Mouse (Mus musculus) small intestine, adult 2 months (tissue): Measurements from ENCODE around the gene Nt5c1b. TPM values are rescaled to one million over a fixed set of nuclear protein-coding genes. Genes with fewer than 3 reads are reported as not detected.

Experiments used
- H3K27ac ChIP-seq: fragments of 200-500 bp; 2 replicates; pipeline ENCODE4 v1.5.1; 2012; ENCODE audit warnings: low read depth, low read length, control low read depth, inconsistent platforms; ENCODE audit not compliant: insufficient read depth
- H3K27me3 ChIP-seq: fragments of 200-500 bp; 2 replicates; pipeline ENCODE4 v1.6.1; 2012; ENCODE audit warnings: mild to moderate bottlenecking, moderate library complexity, low read length, inconsistent platforms; ENCODE audit not compliant: control insufficient read depth, insufficient read depth
- H3K36me3 ChIP-seq: fragments of 200-500 bp; 2 replicates; pipeline ENCODE4 v1.6.1; 2012; ENCODE audit warnings: mild to moderate bottlenecking, low read length, control low read depth, inconsistent platforms; ENCODE audit not compliant: control insufficient read depth, insufficient read depth
- H3K4me1 ChIP-seq: fragments of 200-500 bp; 2 replicates; pipeline ENCODE4 v1.6.1; 2012; ENCODE audit warnings: low read length, inconsistent platforms, mixed read lengths; ENCODE audit not compliant: control insufficient read depth, insufficient read depth, insufficient read length
- H3K4me3 ChIP-seq: fragments of 200-500 bp; 2 replicates; pipeline ENCODE4 v1.5.1; 2012; ENCODE audit warnings: low read depth, mild to moderate bottlenecking, control low read depth, inconsistent platforms, low read length, moderate library complexity
- CTCF ChIP-seq: fragments of 200-500 bp; IDR thresholded peaks from 2 replicates; pipeline ENCODE4 v1.5.1; 2012; ENCODE audit warnings: low read depth, mild to moderate bottlenecking, control low read depth, inconsistent platforms, low read length, moderate library complexity, mixed read lengths; ENCODE audit not compliant: insufficient replicate concordance, insufficient read length; ENCODE audit errors: extremely low read depth
- POLR2A ChIP-seq: fragments of 200-500 bp; IDR thresholded peaks from 2 replicates; pipeline ENCODE4 v1.6.1; 2012; ENCODE audit warnings: low read depth, mild to moderate bottlenecking, control low read depth, inconsistent platforms, low read length, moderate library complexity
- WGBS: fragments of 180-500 bp; shearing (Covaris S2); methylation state at CpG from one replicate; pipeline ENCODE4 v1.1.7; 2018; 5-methylcytosine and 5-hydroxymethylcytosine counted together
- polyA plus RNA-seq: library from polyadenylated mRNA; depleted of rRNA; stranded (reverse); fragments of >200 nt; gene quantifications from 2 replicates; pipeline ENCODE4 v1.2.3, GENCODE M21; 2012

The Nt5c1b gene
- polyA plus RNA-seq, 1 experiment = not detected

DNA sequence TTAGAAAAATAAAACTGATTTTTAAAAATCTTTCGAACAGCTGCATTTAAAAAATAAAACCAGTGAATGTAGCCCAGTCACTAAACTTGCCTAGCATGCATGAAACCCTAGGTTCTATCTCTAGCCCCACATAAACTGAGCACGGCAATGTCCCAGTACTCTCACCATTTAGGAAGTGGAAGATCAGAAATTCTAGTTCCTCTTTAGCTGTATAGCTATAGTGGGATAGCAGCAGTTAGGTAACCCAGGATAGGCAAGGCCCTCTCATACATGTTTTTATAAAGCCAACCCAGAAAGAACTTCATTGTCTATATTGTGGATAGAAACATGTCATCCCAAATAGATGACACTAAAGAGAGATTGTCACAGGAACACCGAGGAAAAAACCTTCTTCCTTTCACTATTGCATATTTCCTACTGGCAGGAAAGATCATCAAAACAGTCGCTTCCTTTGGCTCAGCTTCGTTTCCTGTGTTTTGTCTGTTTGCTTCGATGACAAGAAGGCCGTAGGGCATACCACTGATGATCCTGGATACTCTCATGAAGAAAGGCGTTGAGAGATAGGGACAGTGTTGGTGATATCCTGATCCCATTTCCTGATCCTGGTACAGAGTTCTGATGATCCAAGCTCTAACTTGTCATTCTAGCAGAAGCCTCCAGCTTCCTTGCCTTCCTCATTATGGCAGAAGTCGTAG is 32.8 kb downstream of the Nt5c1b start:
- no peaks in the 10 kb centered on the region for H3K27me3 ChIP-seq
- no peaks in the 10 kb centered on the region for H3K4me1 ChIP-seq
- no peaks in the 10 kb centered on the region for H3K36me3 ChIP-seq
- TF ChIP-seq POLR2A (no peak), CTCF (no peak)
- no peak overlapping the region for H3K27ac ChIP-seq
- H3K4me3 ChIP-seq = no peak overlapping the region
- 82% methylated on average over 9 of the region's 9 CpGs for WGBS

DNA sequence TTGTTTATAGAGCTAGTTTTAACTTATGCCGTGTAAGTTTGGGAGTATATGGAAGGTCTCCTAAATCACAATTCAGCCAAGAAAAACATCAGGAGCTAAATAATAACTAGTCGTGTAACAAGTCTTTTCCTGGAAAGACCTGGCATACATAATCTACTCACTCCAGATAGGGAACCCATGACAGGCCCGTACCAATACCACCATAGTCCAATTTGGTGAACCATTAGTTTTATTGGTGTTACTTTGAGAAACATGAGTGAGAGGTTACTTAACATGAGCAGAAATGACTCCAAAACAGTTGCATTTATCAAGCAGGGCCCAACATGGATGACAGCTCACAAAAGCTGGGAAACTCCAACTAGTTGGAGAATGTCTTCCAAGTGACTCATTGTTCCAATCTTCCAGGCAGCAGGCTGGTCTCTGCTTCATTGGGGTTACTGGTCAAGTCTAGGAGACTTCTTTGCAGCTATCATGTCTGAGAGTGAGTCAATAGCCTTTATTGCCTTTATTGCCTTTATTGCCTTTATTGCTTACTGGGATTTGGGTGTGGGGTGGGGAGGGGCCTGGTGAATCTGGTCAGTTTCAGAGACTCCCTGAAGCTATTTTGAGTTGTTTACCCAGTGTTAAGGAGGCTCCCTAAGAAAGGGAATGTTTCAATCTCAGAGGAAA is 40.9 kb downstream of the Nt5c1b start:
- Histone ChIP-seq H3K4me3 (no peak overlapping the region), H3K27ac (no peak overlapping the region), H3K27me3 (no peaks in the 10 kb centered on the region), H3K36me3 (no peaks in the 10 kb centered on the region), H3K4me1 (no peaks in the 10 kb centered on the region)
- WGBS = 52% methylated on average over 3 of the region's 3 CpGs
- TF ChIP-seq POLR2A (no peak), CTCF (no peak)

DNA sequence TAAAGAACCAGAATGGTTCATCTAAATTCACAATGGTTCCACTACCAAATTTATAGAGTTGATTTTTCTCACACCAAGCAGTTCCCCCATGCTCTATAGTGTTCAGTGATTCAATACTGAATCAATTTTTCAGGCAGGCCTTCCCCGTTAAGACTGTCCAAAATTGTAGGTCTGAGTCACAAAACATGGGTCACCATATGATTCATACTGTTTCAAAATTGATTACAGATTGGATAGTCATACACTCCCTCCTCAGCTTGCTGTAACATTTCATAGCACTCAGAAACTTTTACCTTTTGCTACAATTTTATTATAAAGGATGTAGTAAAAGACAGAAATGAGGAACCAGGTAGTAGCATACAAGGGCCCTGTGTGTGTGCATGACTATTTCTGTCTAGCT is 41.7 kb downstream of the Nt5c1b start:
- Histone ChIP-seq H3K4me3 (no peak overlapping the region), H3K4me1 (no peaks in the 10 kb centered on the region), H3K27ac (no peak overlapping the region), H3K27me3 (no peaks in the 10 kb centered on the region), H3K36me3 (no peaks in the 10 kb centered on the region)
- no peak for TF ChIP-seq CTCF
- TF ChIP-seq POLR2A = no peak
- 87% methylated on average over 1 of the region's 1 CpGs for WGBS

DNA sequence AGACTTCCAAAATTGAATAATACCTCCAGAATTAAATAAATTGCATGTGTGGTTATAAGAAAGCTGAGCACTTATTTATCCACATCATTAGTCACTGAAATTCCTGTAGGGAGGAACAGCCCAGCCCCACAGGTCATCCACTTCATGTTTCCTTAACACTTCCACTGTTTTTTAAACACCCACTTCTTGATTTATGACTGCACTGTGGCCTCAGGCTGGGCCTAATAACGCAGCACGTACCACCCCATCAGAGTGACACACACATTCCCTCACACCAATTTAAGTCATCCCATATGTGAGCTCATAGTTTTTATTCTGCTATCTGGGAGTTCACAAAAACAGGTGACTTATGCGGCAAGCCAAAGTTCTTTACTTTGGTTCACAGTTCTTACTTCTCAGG is 52.6 kb downstream of the Nt5c1b start:
- WGBS = 41% methylated on average over 3 of the region's 3 CpGs
- no peaks in the 10 kb centered on the region for H3K27me3 ChIP-seq
- H3K36me3 ChIP-seq = no peaks in the 10 kb centered on the region
- TF ChIP-seq POLR2A (no peak), CTCF (no peak)
- no peak overlapping the region for H3K27ac ChIP-seq
- no peaks in the 10 kb centered on the region for H3K4me1 ChIP-seq
- H3K4me3 ChIP-seq = no peak overlapping the region

- WGBS = 63% methylated on average over 9 of the region's 9 CpGs
- H3K27ac ChIP-seq = no peak overlapping the region
These were observed 56.5 kb downstream of the Nt5c1b start for GRCm38 (mm10) chr12:10425982-10426863.

DNA sequence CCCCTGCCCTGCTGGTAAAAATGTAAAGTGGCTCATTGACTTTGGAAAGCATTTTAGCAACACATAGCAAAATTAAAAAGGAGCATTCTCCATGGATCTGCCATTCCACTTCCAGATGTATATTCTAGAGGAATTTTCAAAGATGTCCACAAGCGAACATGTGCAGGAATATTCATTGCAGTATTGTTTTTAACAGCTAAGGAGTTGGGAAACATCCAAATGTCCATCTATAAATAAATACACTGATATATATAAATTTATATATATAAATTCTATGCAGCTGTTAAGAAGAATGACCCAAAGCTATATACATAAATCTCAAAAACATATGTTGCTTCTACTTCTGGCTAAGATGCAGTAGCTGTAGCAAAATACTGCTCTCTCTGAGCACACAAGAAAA is 61.2 kb downstream of the Nt5c1b start:
- no peak overlapping the region for H3K27ac ChIP-seq
- no peaks in the 10 kb centered on the region for H3K36me3 ChIP-seq
- 76% methylated on average over 1 of the region's 1 CpGs for WGBS
- H3K4me3 ChIP-seq = no peak overlapping the region
- no peaks in the 10 kb centered on the region for H3K4me1 ChIP-seq
- TF ChIP-seq POLR2A = no peak
- no peak for TF ChIP-seq CTCF
- no peaks in the 10 kb centered on the region for H3K27me3 ChIP-seq

More at GRCm38 (mm10) chr12:10425982-10426863, 56.5 kb downstream of the Nt5c1b start:
- no peak overlapping the region for H3K4me3 ChIP-seq
- no peaks in the 10 kb centered on the region for H3K36me3 ChIP-seq
- no peak for TF ChIP-seq POLR2A
- no peak for TF ChIP-seq CTCF
- H3K4me1 ChIP-seq = no peaks in the 10 kb centered on the region
- H3K27me3 ChIP-seq = no peaks in the 10 kb centered on the region
